Mouse (Mus musculus) stomach, postnatal 0 days (tissue): Measurements from ENCODE around the gene Rab12.

Experiments
- CTCF ChIP-seq: IDR thresholded peaks from 2 replicates; pipeline ENCODE4 v1.5.1; 2016; ENCODE audit warnings: antibody characterized with exemption, low read depth, mild to moderate bottlenecking, moderate library complexity
- EP300 ChIP-seq: optimal IDR thresholded peaks from 2 replicates; pipeline ENCODE3; 2016; ENCODE audit warnings: antibody characterized with exemption

DNA sequence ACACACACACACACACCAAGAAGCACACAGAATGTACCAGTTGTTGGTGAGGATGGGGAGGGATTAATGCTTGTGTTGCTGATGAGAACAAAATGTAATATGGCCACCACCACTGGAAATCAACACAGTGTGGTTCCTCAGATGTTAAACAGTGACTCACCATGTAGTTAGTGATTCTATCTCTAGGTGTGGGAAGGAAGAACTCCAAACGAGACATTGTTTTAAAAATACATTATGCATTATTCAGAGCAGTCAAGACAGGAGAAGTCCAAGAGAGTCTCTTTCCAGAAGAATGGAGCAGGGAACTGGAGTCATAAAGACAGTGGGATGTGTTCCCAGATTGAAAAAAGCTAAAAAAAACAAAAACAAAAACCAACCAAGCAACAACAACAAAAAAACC, 44.0 kb upstream of the Rab12 start:
- no peak for TF ChIP-seq CTCF
- no peak for TF ChIP-seq EP300
